Mouse (Mus musculus): ENCODE results near the gene Cdc26.

The Cdc26 gene

DNA sequence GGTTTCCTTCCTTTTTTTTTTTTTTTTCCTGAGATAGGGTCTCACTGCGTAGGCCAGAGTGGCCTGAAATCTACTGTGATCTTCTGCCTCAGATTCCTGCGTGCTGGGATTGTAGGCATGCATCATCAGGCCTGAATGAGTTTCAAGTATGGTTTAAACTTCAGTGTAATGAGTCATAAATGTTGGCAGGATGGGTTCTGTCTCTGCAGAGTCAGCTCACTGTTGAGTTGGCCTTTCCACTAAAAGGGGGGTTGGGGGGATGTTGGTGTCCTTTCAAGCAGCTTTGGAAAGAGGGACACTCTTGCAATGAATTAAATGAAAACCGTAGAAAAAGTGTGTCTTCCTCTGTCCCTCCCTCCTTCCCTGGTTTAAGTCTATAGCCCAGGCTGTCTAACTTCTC is 9.5 kb downstream of the Cdc26 start:
- no peak for DNase-seq (ENCODE audit: low read depth)

DNA sequence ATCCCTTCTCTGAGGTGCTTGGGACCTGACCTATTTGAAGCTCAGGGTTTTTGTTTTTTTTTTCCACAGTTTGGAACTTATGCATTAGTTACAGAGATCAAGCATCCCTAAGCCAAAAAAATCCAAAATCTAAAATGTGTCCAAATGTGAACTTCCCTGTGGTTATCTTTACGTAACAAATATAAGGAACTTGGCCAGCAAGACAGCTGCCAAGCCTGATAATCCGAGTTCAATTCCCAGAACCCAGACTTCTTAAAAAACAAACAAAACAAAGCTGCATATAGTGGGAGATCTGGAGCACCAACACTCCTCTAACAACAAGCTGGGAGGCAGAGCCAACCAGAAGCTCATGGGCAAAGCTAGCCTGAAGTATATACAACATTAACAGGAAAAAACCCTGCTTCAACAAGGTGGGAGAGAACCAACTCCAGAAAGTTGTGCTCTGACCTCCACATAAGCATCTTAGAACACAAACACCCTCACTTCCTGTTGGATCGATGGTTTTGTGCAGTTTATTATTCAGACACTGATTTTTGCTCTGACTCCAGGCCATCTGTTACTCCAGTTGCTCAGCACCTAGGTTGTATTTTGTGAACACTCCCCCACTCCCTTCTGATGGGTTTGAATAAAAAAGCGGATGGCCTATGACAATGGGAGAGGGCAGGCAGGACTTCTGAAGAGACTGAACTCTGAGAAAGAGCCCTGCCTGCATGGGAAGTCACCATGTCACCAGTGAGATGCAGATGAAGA is 10.7 kb downstream of the Cdc26 start:
- no peak for DNase-seq (ENCODE audit: low read depth)

DNA sequence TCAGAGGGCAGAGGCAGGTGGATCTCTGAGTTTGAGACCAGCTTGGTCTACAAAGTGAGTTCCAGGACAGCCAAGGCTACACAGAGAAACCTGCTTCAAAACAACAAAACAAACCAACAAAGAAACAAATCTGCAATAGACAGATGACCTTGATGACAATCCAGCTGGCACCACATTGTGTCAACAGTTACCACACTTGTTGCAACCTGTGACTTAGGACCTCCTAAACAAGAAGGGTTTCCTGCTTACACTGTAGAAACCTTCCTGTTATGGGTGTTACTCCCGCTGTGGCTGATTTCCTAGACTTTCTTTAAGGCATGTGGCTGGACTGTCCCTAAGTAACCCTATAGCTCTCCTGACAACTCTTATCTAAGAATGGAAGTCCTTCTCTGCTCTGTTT is 12.6 kb downstream of the Cdc26 start:
- DNase-seq (ENCODE audit: low read depth): no peak

DNA sequence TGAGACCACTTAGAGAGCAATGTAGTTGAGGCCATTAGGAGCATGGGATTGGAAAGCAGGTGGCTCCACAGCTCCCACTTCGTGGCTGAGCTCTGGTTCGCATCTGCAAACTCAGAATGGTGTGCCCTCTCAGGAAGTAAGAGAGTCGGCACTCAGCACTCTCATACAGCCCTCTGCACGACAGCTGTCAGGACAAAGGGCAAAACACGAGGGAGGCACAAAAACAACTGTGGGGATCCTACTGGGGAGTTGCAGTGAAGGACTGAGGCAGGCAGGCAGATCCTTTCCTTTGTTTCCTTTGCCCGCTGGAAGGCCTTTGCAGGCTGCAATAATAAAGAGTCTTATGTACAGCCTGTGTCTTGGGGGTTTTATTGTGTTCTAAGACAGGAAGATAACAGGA is 15.0 kb downstream of the Cdc26 start:
- DNase-seq (ENCODE audit: low read depth): no peak

DNA sequence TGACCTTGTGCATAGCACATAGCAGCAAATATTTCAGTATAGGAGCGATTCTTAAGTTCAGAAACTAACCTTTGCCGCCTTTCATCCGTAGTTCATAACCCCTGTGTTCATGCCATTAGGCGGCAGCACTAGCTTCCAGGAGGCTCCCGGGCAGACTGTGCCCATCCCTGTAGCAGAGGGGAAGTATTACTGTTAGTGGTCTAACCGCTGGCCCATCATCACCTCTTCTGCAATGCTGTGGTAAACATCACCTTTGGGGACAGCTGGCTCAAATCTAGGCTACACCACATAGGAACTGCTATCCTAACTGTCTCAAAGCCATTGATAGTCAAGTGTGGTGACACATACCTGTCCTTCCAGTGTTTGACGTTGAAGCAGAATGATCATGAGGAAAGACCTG is 16.6 kb downstream of the Cdc26 start:
- DNase-seq (ENCODE audit: low read depth): no peak

DNA sequence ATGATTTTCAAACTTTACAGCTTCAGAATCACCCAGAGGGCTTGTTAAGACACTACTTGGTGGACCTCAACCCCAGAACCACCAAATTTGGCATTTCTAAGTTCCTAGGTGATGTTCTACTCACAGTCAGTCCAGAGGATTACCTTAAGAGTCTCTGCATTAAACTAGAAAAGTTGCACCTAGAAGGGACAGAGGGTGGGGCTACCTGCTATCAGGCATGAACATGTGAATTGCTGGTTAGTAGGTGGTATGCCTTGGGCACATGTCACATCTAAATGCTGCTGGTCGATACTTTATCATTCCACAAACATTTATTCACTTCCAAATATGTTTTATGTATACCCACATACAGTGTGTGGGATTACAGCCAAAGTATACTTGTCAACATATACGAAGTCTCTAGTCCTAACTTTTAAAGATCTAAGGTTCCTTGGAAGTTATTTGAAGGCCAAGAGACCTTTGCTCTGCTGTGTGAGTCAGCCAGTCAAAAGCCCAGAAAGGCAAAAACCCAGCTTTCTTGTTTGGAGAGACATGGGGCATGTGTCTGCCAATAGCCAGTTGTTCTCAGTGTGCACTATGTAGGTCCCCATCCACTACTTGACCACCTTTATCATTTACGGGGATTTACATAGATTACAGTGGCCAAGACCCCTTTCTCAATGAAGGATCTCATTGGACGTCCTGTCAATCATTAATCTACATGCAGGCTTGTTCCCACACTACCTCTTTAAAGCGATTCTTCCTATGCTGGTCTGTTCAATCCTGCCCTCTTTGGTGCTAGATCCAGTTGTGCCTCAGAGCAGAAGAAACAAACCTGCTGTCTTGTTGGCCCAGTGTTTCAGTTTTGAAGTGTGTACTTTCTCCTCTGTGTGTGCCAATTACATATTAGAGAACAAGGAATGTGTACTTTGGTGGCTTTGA is 18.6 kb downstream of the Cdc26 start:
- no peak for DNase-seq (ENCODE audit: low read depth)

DNA sequence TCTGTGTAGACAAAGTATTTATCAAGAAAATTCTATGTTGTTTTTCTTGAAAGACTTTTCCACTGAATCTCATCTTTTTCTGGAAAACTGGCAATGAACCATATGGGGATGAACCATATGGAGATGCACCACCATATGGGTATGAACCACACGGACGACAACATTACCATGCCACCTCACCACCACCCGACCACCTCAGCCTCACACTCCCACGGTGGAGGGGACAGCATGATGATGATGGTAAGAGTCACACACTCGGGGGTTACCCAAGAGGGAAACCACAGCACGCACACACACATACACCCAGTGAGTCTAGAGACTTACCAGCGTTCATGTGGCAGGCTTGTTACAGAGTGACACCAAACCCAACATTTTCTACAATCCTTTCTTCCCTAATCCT is 23.0 kb downstream of the Cdc26 start:
- no peak for DNase-seq (ENCODE audit: low read depth)

DNA sequence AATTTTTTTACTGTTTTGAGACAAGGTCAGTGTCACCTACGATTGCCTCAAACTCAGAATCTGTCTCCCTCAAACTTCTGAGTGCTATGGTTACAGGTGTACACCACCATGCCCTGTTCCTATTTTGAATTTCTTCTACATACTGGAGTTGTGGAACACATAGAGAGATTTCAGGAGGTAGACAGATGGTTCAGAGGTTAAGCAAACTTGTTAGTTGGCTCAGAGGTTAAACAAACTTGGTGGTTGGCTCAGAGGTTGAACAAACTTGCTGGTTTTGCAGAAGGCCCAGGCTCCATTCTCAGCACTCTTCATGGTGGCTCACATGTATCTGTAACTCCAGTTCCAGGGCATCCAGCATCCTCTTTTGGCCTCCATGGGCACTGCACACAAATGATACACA is 24.3 kb downstream of the Cdc26 start:
- DNase-seq (ENCODE audit: low read depth): no peak

DNA sequence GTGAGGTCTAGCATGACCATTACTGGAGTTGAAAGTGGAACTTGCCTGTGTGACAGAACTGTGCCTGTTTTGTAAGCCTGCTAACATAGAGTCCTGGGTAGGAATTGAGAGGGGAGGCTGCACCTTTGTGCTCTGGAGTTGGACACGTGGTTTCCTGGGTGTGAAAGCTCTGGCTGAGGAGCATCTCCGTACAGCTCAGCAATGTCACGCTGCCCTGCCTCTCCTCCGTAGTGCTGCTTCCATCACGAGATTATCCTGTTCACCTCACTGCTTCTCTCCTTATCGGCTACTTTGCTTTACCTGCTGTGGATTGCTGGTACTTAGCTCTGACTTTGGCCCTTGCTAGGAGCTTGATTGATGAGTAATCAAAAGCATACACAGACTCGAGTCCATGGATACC is 24.7 kb downstream of the Cdc26 start:
- DNase-seq (ENCODE audit: low read depth): no peak

DNA sequence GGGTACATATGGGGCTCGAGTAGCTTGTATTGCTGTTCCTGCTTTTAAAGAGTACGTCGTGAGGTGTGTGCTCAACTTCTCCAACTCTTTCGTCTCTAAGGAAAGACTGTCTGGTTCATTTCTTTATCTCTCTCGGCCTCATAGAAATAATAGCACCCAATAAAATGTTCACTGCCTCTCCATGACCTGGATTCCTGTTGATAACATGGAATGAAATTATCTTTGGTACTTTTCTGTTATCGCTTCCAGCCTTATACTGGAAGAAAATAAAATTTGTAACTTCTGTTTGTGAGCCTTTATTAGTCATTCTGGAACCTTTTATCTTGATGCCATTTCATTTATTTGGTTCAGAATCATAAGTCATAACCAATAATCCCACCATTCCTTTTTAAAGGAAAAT is 25.2 kb downstream of the Cdc26 start:
- no peak for DNase-seq (ENCODE audit: low read depth)

DNA sequence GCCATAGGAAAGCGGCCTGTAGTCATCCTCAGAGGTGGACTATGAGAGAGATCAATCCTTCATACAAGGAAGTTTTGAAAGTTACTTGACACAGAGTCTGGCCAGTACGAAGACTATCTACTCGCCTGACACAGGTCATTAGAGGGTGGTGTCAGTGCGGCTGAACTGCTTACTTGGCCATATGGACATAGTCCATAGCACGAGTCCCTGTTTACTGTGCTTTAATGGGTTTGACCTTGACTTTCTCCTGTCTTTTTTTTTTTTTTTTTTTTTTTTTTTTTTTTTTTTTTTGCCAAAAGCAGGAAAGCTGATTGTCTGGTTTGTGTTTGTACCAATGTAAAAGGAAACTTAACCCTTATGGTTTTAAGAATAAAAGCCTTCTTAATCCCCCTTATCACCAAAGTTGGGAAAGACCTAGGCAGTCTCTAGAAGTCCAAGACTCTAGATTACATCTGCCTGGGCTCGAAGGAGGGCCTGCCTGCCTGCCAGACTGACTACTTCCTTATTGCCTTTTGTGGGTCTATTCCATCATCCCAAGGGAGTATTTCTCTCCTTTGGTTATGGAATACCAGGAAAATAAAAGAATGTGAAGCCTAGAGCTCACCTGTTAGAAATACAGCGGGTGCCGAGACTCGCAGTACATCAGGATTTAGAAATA is 28.6 kb downstream of the Cdc26 start:
- DNase-seq (ENCODE audit: low read depth): no peak

DNA sequence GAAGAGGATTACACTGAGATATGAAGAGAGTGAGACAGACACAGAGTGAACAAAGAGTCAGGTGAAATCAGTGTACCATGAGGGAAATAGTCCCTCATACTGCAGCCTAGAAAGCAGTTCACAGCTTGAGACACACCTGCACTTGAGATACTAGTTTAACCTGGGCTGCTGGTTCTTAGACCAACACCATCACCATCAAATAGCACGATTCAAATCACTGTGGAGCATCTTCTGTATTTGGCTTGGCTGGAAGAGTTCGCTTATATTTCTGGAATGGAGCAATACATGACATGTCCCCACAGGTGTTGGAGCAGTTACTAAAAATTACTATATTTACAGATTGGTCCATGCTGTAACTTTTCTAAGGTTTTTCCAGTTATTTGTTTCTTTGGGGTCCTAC is 32.3 kb downstream of the Cdc26 start:
- DNase-seq (ENCODE audit: low read depth): no peak

DNA sequence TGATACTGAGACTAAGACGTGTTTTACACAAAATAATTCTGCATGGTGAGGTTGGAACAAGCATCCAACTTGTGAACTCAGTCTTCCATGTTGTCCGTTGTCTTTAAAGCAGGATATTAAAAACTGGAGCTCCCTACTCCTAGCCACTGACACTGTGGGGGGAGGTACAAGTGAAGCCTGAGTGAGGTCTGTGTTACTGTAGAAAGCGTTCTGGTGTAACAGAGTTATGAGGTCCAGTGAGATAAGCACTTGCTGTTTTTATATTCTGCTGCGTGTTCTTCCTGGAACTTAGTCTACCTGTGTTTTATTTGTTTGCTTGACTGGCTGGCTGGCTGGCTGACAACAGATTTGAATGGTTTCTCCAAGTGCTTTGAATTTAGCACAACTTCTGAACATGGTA is 34.1 kb downstream of the Cdc26 start:
- DNase-seq (ENCODE audit: low read depth): no peak

DNA sequence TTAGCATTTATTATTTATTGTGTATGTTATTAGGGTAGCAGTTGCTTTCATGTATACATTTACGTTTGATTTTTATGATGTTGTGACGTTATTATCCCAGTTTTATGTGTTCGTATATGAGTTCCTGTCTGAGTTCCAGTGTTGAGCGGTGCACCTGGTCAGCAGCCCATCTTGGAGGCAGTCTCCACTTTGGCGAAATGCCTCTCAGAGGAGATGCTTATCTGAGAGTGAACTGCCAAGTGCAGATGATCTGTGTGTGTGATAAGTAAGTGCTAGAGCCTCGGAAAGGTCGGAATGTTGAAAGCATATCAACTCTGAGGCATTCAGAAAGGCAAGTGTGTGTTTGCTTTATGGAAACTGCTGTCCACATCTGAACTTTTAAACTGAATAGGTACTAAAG is 34.8 kb downstream of the Cdc26 start:
- DNase-seq (ENCODE audit: low read depth): no peak

DNA sequence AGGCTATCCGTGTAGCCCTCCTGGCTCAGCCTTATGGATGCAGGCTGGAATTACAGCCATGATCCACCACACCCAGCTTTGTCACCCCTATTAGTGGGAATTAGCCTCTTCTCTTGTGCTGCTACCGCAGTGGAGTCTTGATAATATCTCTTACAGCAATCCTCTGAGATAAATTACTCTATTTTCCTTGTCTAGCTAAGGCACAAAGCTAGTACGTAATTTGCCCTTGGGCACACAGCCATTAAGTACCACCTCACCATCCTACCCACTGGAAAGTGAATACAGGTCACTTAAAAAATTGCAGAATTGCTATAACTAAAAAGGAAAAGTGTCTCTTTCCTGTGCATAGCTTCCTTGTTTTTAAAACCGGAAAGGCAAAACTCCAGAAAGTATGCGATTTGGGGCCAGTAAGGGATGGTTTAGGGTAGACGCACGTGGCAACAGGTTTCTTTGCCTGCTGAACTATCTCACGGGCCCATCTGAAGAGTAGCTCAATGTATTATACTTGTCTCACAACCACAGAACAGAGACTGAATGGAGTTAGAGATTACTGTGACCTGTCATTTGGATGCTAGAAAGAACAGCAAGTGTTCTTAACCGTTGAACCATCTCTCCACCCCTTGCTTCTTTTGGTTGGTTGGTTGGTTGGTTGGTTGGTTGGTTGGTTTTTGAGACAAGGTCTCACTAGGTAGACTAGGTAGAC is 35.5 kb downstream of the Cdc26 start:
- DNase-seq (ENCODE audit: low read depth): no peak

DNA sequence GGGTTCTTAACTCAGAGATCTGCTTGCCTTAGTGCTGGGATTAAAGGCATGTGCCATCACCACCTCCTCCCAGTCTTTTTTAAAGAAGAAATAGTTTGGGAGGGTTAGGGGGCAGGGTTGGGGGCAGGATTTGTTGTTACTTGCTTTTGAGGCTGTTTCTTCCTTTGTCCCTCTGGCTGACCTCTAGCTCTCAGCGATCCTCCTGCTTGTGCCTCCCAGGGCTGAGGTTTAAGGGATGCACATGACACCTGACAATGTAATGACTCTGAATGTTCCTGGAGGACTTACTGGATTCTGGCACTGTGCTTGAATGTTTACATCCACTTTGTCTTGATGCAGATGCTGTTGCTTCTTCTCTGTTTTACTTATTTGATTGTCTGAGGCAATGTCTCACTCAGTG is 36.0 kb downstream of the Cdc26 start:
- DNase-seq (ENCODE audit: low read depth): no peak

DNA sequence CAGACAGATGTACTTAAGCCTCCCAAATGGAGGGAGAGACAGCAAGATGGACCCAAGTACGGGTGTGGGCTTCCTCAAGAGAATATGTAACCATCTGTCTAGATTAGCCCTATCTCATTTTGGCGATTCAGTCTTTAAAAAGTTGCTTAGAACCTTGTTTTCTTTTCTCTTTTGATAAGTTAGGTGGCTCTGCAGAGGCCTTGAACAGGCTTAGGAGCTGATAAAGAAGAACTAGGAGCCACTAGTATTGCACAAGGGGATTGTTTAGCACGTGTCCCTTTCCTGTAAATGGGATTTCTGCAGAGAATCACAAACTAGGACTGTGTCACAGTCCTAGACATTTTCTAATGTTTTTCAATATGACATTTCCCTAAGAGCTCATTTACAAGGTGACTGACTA is 39.4 kb downstream of the Cdc26 start:
- no peak for DNase-seq (ENCODE audit: low read depth)

DNA sequence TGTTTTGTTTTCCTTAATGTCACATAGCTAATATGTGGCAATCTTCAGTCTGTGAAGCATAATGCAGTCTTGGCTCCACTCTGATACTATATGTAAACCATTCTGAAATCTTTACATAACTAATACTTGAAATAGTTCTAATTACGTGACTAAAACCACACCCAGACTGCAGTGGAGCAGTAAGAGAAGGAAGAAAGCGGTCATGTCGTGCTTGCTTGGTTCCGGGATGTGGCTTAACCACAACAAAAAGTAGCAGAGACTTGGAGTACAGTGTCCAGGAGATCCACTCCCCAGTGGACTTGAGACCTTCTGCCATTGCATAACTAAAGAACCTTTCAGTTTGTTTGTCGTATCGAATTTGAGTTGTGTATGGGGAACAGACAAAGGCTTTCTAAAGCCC is 40.9 kb downstream of the Cdc26 start:
- DNase-seq (ENCODE audit: low read depth): no peak

DNA sequence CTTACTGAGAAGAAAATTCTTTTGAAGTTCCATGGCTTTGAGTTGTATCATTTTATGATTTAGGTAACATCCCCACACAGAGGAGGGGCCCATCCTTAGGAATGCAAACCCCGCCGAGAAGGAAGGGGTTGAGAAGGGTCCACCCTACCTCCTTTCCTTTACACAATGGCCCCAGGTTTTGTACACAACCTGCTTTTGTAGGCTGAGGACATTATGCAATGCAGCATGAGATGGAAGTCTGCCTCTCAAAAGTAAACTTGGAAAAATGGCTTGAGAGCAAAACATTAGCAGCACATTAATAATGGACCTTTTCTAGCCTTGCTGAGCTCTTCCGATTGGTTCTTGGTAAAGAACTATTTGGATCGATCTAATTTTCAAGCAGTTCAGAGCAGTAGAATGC is 42.2 kb downstream of the Cdc26 start:
- DNase-seq (ENCODE audit: low read depth): no peak

DNA sequence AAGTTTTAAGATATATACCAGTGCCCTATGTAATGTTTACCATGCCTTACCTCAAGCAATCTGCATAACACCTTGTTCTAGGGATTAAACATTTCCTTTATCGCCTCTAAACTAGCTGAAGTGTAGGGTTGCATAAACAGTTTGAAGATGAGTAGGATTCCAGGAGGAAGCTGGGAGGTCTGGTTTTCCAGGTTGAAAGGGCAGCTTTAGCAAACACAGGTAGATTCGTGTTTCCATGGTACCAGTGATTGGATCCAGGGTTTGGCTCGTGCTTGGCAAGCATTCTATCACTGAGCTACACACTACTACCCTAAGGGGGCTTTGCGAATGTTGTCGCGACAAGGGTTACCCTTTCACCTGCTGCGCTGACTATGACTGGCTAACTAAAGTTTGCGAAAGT is 44.1 kb downstream of the Cdc26 start:
- DNase-seq (ENCODE audit: low read depth): no peak

DNA sequence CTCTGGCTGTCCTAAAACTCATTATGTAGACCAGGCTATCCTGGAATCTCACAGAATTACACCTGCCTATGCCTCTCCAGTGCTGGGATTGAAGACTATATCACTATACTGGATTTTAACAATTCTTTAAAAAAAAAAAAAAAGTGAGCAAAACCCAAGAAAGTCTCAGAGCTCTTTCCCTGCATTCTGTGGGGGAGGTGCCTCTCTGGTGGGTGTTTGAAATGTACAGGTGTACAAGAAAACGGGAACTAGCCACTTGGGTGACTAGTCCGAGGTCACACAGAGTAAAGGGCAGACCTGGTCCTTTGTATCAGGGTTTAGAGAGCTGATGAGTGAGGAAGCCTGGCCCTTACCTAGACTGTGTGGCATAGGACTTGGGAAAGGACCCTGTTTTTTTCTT is 46.0 kb downstream of the Cdc26 start:
- no peak for DNase-seq (ENCODE audit: low read depth)

DNA sequence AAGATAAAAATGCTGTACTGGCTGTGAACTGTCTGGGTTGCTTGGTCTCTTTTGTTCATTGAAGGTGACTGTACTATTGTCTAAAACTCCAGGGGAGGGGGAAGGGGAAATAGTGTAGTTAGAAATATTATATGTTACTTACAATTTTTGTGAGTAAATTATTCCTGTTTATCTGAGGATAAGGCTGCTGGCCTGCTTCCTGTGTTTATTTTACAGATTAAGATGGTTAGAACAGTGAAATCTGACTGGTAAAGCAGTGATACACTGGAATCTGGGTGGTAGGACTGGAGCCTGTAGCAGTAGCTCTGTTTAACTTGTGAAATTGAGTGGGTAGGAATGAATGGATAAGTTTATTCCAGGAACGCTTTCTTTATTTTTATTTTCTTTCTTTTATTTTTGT is 46.4 kb downstream of the Cdc26 start:
- DNase-seq (ENCODE audit: low read depth): no peak
